Mouse (Mus musculus): ENCODE results near the gene Pirt.

Pirt gene

GRCm38 (mm10) chr11:66945224-66945767 is 33.5 kb downstream of the Pirt start:
- DNase-seq (ENCODE audit: extremely low spot score, low read depth, low spot score) = no peak

- DNase-seq (ENCODE audit: extremely low spot score, low read depth, low spot score) = no peak
Observed at GRCm38 (mm10) chr11:66946521-66946920, 34.7 kb downstream of the Pirt start.

DNA sequence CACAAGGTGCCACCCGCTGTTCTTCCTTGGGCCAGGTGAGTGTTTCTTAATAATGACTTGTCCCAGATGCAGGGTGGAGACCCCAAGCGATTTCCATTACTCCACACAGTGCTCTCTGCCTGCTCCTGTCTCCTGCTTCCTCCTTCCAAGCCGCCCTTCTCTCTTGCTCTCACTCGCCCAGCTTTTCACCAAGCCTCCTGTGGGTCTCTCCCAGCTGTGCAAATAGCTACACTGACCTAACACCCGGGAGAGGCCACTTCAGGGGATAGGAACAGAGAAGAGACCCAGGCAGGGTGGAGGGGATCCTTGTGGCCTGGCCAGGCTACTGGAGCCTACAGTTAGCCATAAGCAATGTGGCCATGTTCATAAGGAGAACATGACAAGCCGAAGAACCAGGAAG is 35.1 kb downstream of the Pirt start:
- no peak for DNase-seq (ENCODE audit: extremely low spot score, low read depth, low spot score)

GRCm38 (mm10) chr11:66956303-66956702 is 44.5 kb downstream of the Pirt start, which contains the start of gene Tmem238l:
TSS of gene Tmem238l (plus strand) at chr11:66956638.
- no peak for DNase-seq (ENCODE audit: extremely low spot score, low read depth, low spot score)

GRCm38 (mm10) chr11:66960797-66961196 is 49.0 kb downstream of the Pirt start:
- DNase-seq (ENCODE audit: extremely low spot score, low read depth, low spot score) = no peak

DNA sequence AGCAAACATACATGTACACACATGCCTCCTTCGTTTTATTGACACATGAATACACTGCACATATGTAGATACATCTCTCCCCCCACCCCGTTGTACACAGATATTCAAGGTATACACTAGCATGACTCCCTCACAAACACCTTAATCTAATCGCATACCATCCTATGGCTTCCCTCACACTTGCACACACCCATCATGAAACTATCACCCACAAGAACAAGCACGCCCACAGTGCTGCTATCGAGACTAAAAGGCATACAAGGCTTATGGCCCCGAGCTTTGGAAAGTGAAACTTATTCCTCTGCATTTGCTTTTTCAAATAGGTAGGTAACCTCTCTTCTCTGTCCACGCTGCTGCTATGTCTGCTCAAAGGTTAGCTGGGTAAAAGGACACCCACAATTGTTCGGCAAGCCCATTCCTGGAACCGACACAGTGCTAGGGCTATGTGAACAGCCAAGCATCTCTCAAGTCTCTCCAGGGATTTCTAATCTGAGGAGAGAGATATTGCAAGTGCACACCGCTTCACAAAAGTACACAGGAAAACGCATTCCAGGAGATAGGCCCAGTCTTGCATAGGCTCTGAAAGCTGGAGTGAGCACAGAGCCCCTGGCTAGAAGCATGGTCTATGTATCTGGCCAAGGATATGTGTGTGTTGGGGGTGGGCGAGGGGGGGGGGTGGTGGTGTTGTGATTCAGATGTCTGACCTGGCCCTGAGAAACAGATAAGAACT is 49.8 kb downstream of the Pirt start:
- DNase-seq (ENCODE audit: extremely low spot score, low read depth, low spot score) = no peak

DNA sequence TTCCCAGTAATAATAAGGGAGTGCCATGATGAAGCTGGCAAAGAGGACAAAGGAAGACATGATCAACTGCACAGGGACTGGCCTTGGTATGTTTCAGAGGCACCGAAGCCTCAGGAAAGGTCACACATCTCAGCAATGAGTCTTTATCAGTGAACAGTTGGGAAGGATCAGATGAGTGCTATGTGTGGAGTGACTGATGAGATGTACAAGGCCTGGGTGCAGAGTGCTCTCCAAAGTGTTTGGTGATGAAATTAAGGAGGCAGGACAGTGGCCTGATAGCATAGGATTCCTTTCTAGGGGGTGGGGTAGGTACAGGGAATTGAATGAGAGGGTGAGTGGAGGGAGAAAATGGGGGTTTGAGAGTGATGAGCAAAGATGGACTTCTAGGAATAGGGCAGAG is 51.7 kb downstream of the Pirt start:
- DNase-seq (ENCODE audit: extremely low spot score, low read depth, low spot score) = no peak

- no peak for DNase-seq (ENCODE audit: extremely low spot score, low read depth, low spot score)
Observed at GRCm38 (mm10) chr11:66966500-66967116, 54.8 kb downstream of the Pirt start.

DNA sequence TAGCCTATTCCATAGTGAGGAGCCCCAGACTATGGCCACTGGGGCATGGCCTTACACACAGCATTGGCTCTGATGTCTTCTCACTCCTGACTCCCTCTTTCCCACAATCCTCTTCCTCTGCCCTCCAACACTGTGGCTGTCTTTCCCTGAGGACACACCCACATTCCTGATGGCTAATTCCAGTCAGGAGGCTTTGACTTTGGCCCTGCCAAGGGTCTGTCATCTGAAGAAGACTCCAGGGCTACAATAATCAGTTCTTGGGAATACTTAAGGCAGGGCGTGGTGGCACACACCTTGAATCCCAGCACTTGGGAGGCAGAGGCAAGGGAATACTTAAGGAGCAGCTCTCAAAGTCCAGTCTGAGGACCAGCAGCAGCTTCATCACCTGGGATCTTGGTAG is 56.8 kb downstream of the Pirt start:
- DNase-seq (ENCODE audit: extremely low spot score, low read depth, low spot score) = no peak

DNA sequence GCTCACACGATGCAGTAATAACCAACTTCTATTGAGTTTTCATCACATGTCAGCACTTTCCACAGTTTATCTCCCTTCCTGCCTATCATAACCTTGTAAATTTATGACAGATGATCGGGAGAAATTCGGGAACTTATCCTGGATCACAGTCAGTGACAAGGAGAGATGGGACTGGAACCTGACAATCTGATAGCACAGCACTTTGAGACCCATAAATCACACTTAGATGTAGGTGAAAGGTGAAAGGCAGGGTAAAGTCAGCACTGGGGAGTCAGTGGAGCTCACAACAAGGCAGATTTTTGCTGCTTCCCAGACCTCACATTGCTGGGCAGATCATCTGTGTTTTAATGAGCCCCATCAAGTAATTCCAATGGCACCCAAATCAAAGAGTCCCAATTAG is 61.7 kb downstream of the Pirt start:
- DNase-seq (ENCODE audit: extremely low spot score, low read depth, low spot score) = no peak

DNA sequence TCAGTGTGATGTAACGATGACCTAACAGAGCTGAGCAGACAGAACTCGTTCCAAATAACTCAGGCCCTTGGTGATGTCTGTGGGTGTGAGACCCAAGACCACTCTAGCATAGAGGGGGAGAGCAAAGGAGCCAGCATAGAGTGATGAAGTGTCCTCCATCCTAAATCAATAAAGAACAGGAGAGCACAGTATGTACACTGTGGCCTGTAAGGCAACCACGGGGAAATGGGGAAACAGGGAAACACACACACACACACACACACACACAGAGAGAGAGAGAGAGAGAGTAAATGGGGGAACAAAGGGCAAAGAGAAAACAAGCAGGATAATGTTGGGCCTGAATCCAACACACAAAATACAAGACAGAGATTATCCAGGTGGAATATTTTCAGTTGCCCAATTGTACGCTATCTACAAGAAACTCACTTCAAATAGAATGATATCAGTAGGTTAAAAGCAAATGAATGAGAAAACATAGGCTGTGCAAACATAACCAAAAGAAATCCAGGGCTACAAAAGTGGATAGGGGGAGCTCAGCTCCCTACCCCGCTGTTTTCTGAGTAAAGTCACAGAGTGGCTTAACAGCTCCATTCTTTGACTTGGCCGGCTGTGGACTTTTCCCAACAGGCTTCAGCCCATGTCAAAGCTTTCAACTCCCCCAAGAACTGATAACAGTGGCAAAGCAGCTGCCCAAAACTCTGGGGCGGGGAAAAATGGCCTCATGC is 64.0 kb downstream of the Pirt start:
- DNase-seq (ENCODE audit: extremely low spot score, low read depth, low spot score) = no peak

All from hindlimb bud, embryonic 11.5 days (tissue).